Mouse (Mus musculus) MEL (cell line): ENCODE results near the gene Gchfr. TPM values are rescaled to one million over a fixed set of nuclear protein-coding genes. Genes with fewer than 3 reads are reported as not detected.

ENCODE experiments used
- DNase-seq: peaks from one replicate; pipeline ENCODE4 v3.0.0; 2011; ENCODE audit warnings: low read depth, low spot score
- H3K27ac ChIP-seq: 2 replicates; pipeline ENCODE4 v1.5.1; 2012; ENCODE audit warnings: low read depth, mild to moderate bottlenecking, control low read depth, low read length, moderate library complexity; ENCODE audit not compliant: control insufficient read depth
- H3K27me3 ChIP-seq, 2 experiments: fragments of 150-350 bp in 1 of 2; sonication (generic) in 1 of 2; 2 replicates each; pipeline ENCODE4 v1.6.1; 2012; ENCODE audit warnings: low read length in 2 of 2, mild to moderate bottlenecking in 2 of 2, improper control_type of control experiment in 1 of 2, moderate library complexity in 1 of 2; ENCODE audit not compliant: insufficient read depth in 2 of 2, control insufficient read depth in 1 of 2
- H3K36me3 ChIP-seq, 2 experiments: 2 replicates each; pipeline ENCODE4 v1.6.1; 2012 to 2014; ENCODE audit warnings: low read length in 2 of 2, improper control_type of control experiment in 1 of 2, inconsistent platforms in 1 of 2, mild to moderate bottlenecking in 1 of 2; ENCODE audit not compliant: insufficient read depth in 2 of 2, control insufficient read depth in 1 of 2
- H3K4me1 ChIP-seq, 2 experiments: fragments of 150-350 bp in 1 of 2; sonication (generic) in 1 of 2; 2 replicates each; pipeline ENCODE4 v1.6.1; 2012; ENCODE audit warnings: low read length in 2 of 2, improper control_type of control experiment in 1 of 2, mild to moderate bottlenecking in 1 of 2; ENCODE audit not compliant: insufficient read depth in 2 of 2, control insufficient read depth in 1 of 2
- H3K4me3 ChIP-seq, 2 experiments: fragments of 150-350 bp in 1 of 2; sonication (generic) in 1 of 2; 2 replicates each; pipeline ENCODE4 v1.5.1; 2012; ENCODE audit warnings: low read depth in 2 of 2, low read length in 2 of 2, mild to moderate bottlenecking in 2 of 2, moderate library complexity in 2 of 2, control low read depth in 1 of 2, improper control_type of control experiment in 1 of 2; ENCODE audit not compliant: control insufficient read depth in 1 of 2, insufficient read depth in 1 of 2
- H3K79me2 ChIP-seq: 2 replicates; pipeline ENCODE4 v1.6.1; 2012; ENCODE audit warnings: mild to moderate bottlenecking, low read length, moderate library complexity; ENCODE audit not compliant: control insufficient read depth, poor library complexity, insufficient read depth
- H3K9ac ChIP-seq: 2 replicates; pipeline ENCODE4 v1.6.1; 2012; ENCODE audit warnings: low read depth, mild to moderate bottlenecking, control low read depth, low read length, moderate library complexity; ENCODE audit not compliant: control insufficient read depth, poor library complexity, severe bottlenecking
- H3K9me3 ChIP-seq: fragments of 150-350 bp; sonication (generic); replicated peaks from 2 replicates; pipeline ENCODE4 v1.6.1; 2012; ENCODE audit warnings: mild to moderate bottlenecking, low read length, improper control_type of control experiment, moderate library complexity; ENCODE audit not compliant: insufficient read depth
- BHLHE40 ChIP-seq: IDR thresholded peaks from 2 replicates; pipeline ENCODE4 v1.6.1; 2012; ENCODE audit warnings: low read depth, mild to moderate bottlenecking, inconsistent platforms, low read length, improper control_type of control experiment, borderline replicate concordance
- CHD1 ChIP-seq: IDR thresholded peaks from 2 replicates; pipeline ENCODE4 v1.6.1; 2012; ENCODE audit warnings: low read depth, mild to moderate bottlenecking, inconsistent platforms, low read length, improper control_type of control experiment
- CHD2 ChIP-seq: IDR thresholded peaks from 2 replicates; pipeline ENCODE4 v1.6.1; 2011; ENCODE audit warnings: low read length, improper control_type of control experiment
- E2F4 ChIP-seq: IDR thresholded peaks from 2 replicates; pipeline ENCODE4 v1.6.1; 2011; ENCODE audit warnings: low read depth, low read length, improper control_type of control experiment, borderline replicate concordance
- ELF1 ChIP-seq: IDR thresholded peaks from 2 replicates; pipeline ENCODE4 v1.6.1; 2014; ENCODE audit warnings: low read depth, mild to moderate bottlenecking, inconsistent platforms, low read length, improper control_type of control experiment, moderate library complexity
- GATA1 ChIP-seq: IDR thresholded peaks from 2 replicates; pipeline ENCODE4 v1.6.1; 2011; ENCODE audit warnings: low read depth, low read length, improper control_type of control experiment
- HCFC1 ChIP-seq: IDR thresholded peaks from 2 replicates; pipeline ENCODE4 v1.6.1; 2012; ENCODE audit warnings: low read depth, mild to moderate bottlenecking, inconsistent platforms, low read length, improper control_type of control experiment, moderate library complexity
- JUND ChIP-seq: IDR thresholded peaks from 2 replicates; pipeline ENCODE4 v1.6.1; 2011; ENCODE audit warnings: low read depth, mild to moderate bottlenecking, improper control_type of control experiment, low read length
- MAX ChIP-seq: IDR thresholded peaks from 2 replicates; pipeline ENCODE4 v1.6.1; 2011; ENCODE audit warnings: low read length, improper control_type of control experiment
- MAZ ChIP-seq: IDR thresholded peaks from 2 replicates; pipeline ENCODE4 v1.6.1; 2012; ENCODE audit warnings: low read depth, mild to moderate bottlenecking, inconsistent platforms, low read length, improper control_type of control experiment
- MEF2A ChIP-seq: IDR thresholded peaks from 2 replicates; pipeline ENCODE4 v1.6.1; 2014; ENCODE audit warnings: low read depth, mild to moderate bottlenecking, inconsistent platforms, low read length, improper control_type of control experiment; ENCODE audit not compliant: poor library complexity, insufficient replicate concordance, severe bottlenecking; ENCODE audit errors: extremely low read depth
- MXI1 ChIP-seq: IDR thresholded peaks from 2 replicates; pipeline ENCODE4 v1.6.1; 2011; ENCODE audit warnings: mild to moderate bottlenecking, low read depth, low read length, improper control_type of control experiment
- NELFE ChIP-seq: IDR thresholded peaks from 2 replicates; pipeline ENCODE4 v1.6.1; 2011; ENCODE audit warnings: low read depth, low read length, improper control_type of control experiment
- POLR2A ChIP-seq, 2 experiments: IDR thresholded peaks; 2 replicates each; pipeline ENCODE4 v1.6.1; 2011 to 2012; ENCODE audit warnings: low read length in 2 of 2, mild to moderate bottlenecking in 2 of 2, control low read depth in 1 of 2, improper control_type of control experiment in 1 of 2, low read depth in 1 of 2, moderate library complexity in 1 of 2; ENCODE audit not compliant: control insufficient read depth in 1 of 2, insufficient read depth in 1 of 2, poor library complexity in 1 of 2
- POLR2AphosphoS2 ChIP-seq: IDR thresholded peaks from 2 replicates; pipeline ENCODE4 v1.6.1; 2011; ENCODE audit warnings: low read length, improper control_type of control experiment
- RAD21 ChIP-seq: IDR thresholded peaks from 2 replicates; pipeline ENCODE4 v1.6.1; 2011; ENCODE audit warnings: mild to moderate bottlenecking, low read depth, low read length, improper control_type of control experiment
- SMC3 ChIP-seq: IDR thresholded peaks from 2 replicates; pipeline ENCODE4 v1.6.1; 2011; ENCODE audit warnings: low read depth, low read length, improper control_type of control experiment
- TAL1 ChIP-seq: IDR thresholded peaks from 2 replicates; pipeline ENCODE4 v1.6.1; 2012; ENCODE audit warnings: mild to moderate bottlenecking, inconsistent platforms, low read length, moderate library complexity, mixed read lengths
- TCF12 ChIP-seq: IDR thresholded peaks from 2 replicates; pipeline ENCODE4 v1.6.1; 2014; ENCODE audit warnings: low read depth, mild to moderate bottlenecking, inconsistent platforms, low read length, improper control_type of control experiment, moderate library complexity
- UBTF ChIP-seq: IDR thresholded peaks from 2 replicates; pipeline ENCODE4 v1.6.1; 2012; ENCODE audit warnings: low read depth, mild to moderate bottlenecking, inconsistent platforms, low read length, improper control_type of control experiment, moderate library complexity, borderline replicate concordance; ENCODE audit not compliant: insufficient read depth
- USF1 ChIP-seq: IDR thresholded peaks from 2 replicates; pipeline ENCODE4 v1.6.1; 2014; ENCODE audit warnings: low read depth, mild to moderate bottlenecking, inconsistent platforms, low read length, improper control_type of control experiment, moderate library complexity
- USF2 ChIP-seq, 2 experiments: IDR thresholded peaks; 2 replicates each; pipeline ENCODE4 v1.6.1; 2011 to 2012; ENCODE audit warnings: improper control_type of control experiment in 2 of 2, low read length in 2 of 2, borderline replicate concordance in 1 of 2, inconsistent platforms in 1 of 2, low read depth in 1 of 2, mild to moderate bottlenecking in 1 of 2; ENCODE audit not compliant: insufficient read depth in 1 of 2
- ZC3H11A ChIP-seq: IDR thresholded peaks from 2 replicates; pipeline ENCODE4 v1.6.1; 2012; ENCODE audit warnings: low read depth, mild to moderate bottlenecking, inconsistent platforms, low read length, improper control_type of control experiment
- ZMIZ1 ChIP-seq: IDR thresholded peaks from 2 replicates; pipeline ENCODE4 v1.6.1; 2012; ENCODE audit warnings: low read depth, mild to moderate bottlenecking, inconsistent platforms, low read length, improper control_type of control experiment, moderate library complexity
- ZNF384 ChIP-seq: IDR thresholded peaks from 2 replicates; pipeline ENCODE4 v1.6.1; 2012; ENCODE audit warnings: low read depth, mild to moderate bottlenecking, inconsistent platforms, low read length, improper control_type of control experiment
- polyA plus RNA-seq, 2 experiments: library from polyadenylated mRNA; stranded (reverse) in 1 of 2; unstranded in 1 of 2; fragments of >175 nt in 1 of 2; fragments of >200 nt in 1 of 2; gene quantifications; 2 replicates each; pipeline versions ENCODE4 v1.2.1 to v1.2.4; 2012; ENCODE audit warnings: low replicate concordance in 2 of 2, low read depth in 1 of 2; ENCODE audit not compliant: insufficient read length in 2 of 2, insufficient read depth in 1 of 2, missing spikeins in 1 of 2
- total RNA-seq: library from RNA; depleted of rRNA; stranded (reverse); fragments of 300-350 nt; gene quantifications from 2 replicates; pipeline ENCODE4 v1.2.3, GENCODE M21; 2012

Gchfr gene
- total and polyA plus RNA-seq, 3 experiments = not detected

GRCm38 (mm10) chr2:119157836-119158235 lies 9.7 kb upstream of the Gchfr start:
- DNase-seq = peak; percentile 28
- H3K4me1 ChIP-seq = peaks cover 5 to 12% of the 10 kb centered on the region in 2 experiments
- H3K27ac ChIP-seq = no peak overlapping the region
- peaks cover 0 to 16% of the 10 kb centered on the region in 2 experiments; a peak in 3 of 4 replicates for H3K36me3 ChIP-seq
- no peaks in the 10 kb centered on the region for H3K9me3 ChIP-seq
- peak; percentile 2 for TF ChIP-seq RAD21
- no peak for TF ChIP-seq CHD1
- no peaks in the 10 kb centered on the region for H3K27me3 ChIP-seq
- H3K79me2 ChIP-seq = peaks cover 12% of the 10 kb centered on the region
- H3K4me3 ChIP-seq = no peak overlapping the region
- H3K9ac ChIP-seq = no peak overlapping the region

- DNase-seq = no peak
- Histone ChIP-seq H3K36me3 (peaks cover 0 to 13% of the 10 kb centered on the region in 2 experiments; a peak in 2 of 4 replicates), H3K4me1 (peaks cover 4 to 13% of the 10 kb centered on the region in 2 experiments), H3K27me3 (no peaks in the 10 kb centered on the region), H3K27ac (no peak overlapping the region), H3K9me3 (no peaks in the 10 kb centered on the region), H3K9ac (no peak overlapping the region), H3K79me2 (peaks cover 2% of the 10 kb centered on the region), H3K4me3 (no peak overlapping the region)
- TF ChIP-seq USF1 (no peak), CHD1 (no peak), POLR2A (IDR thresholded peaks at IDR 0.05; ENCODE audit: control insufficient read depth in 1 of 2, insufficient read depth in 1 of 2, low read depth in 1 of 2, low read length in 2 of 2, poor library complexity in 1 of 2) (no peak), ZC3H11A (no peak), ZNF384 (no peak), POLR2AphosphoS2 (no peak), SMC3 (no peak), MXI1 (no peak), UBTF (no peak), MEF2A (no peak), MAZ (no peak)
These were observed 6.3 kb upstream of the Gchfr start for GRCm38 (mm10) chr2:119161247-119161646.

GRCm38 (mm10) chr2:119163135-119163534 lies 4.4 kb upstream of the Gchfr start:
- no peak overlapping the region for H3K9ac ChIP-seq
- no peaks in the 10 kb centered on the region for H3K79me2 ChIP-seq
- H3K27ac ChIP-seq = peak overlapping the region; percentile 73
- peak overlapping the region; percentile 13 to 42; a peak in 2 of 4 replicates for H3K4me3 ChIP-seq
- no peaks in the 10 kb centered on the region for H3K27me3 ChIP-seq
- DNase-seq = peak; percentile 91
- no peaks in the 10 kb centered on the region for H3K9me3 ChIP-seq
- H3K36me3 ChIP-seq = peaks cover 0 to 10% of the 10 kb centered on the region in 2 experiments; a peak in 2 of 4 replicates
- peaks cover 4 to 13% of the 10 kb centered on the region in 2 experiments for H3K4me1 ChIP-seq
- no peak for TF ChIP-seq HCFC1
- no peak for TF ChIP-seq ZMIZ1
- TF ChIP-seq CHD2 = no peak
- TF ChIP-seq JUND = no peak
- TF ChIP-seq POLR2AphosphoS2 = no peak
- TF ChIP-seq TCF12 = peak; percentile 93
- peak; percentile 78 for TF ChIP-seq MAX
- no peak for TF ChIP-seq E2F4
- peak; percentile 54 for TF ChIP-seq ELF1
- no peak; the same call in 1 of the 2 replicates for TF ChIP-seq MAZ
- peak in 1 of 2 experiments; percentile 77; a peak in 2 of 4 replicates for TF ChIP-seq USF2 (IDR thresholded peaks at IDR 0.05; ENCODE audit: borderline replicate concordance in 1 of 2, insufficient read depth in 1 of 2, low read depth in 1 of 2, low read length in 2 of 2)
- peak; percentile 74 for TF ChIP-seq MXI1
- TF ChIP-seq RAD21 = no peak
- no peak for TF ChIP-seq ZNF384
- TF ChIP-seq BHLHE40 = peak; percentile 74
- no peak for TF ChIP-seq NELFE
- no peak for TF ChIP-seq MEF2A
- TF ChIP-seq SMC3 = no peak
- peak; percentile 86 for TF ChIP-seq TAL1
- TF ChIP-seq GATA1 = peak; percentile 98
